ENCODE assay signal across 26 mouse cellular contexts in genomic region chr7:109014851-109015250, GRCm38 (mm10).
"Had no signal": no experiment of that assay in that cellular context is flagged by ENCODE, and none has a peak within 500 bp of the region (broad histone marks: within the 10 kb centered on the region; RNA-seq: fewer than 3 reads in every experiment).

No protein-coding gene starts in this region.

- H3K27ac ChIP-seq: gastrocnemius, adult 2 months; heart, embryonic 10.5 days; hindbrain, embryonic 10.5 days; hindbrain, embryonic 12.5 days; hindbrain, embryonic 14.5 days; intestine, embryonic 15.5 days; limb, embryonic 10.5 days; limb, embryonic 12.5 days; liver, embryonic 13.5 days had no signal

- H3K36me3 ChIP-seq: heart, embryonic 10.5 days; heart, embryonic 12.5 days; hindbrain, embryonic 10.5 days; hindbrain, embryonic 12.5 days; intestine, embryonic 15.5 days; limb, embryonic 10.5 days; limb, embryonic 12.5 days; liver, embryonic 13.5 days had no signal

- H3K9ac ChIP-seq: heart, embryonic 12.5 days; hindbrain, embryonic 12.5 days; hindbrain, embryonic 14.5 days; intestine, embryonic 15.5 days; limb, embryonic 12.5 days; liver, embryonic 13.5 days had no signal

- H3K4me2 ChIP-seq: heart, embryonic 12.5 days; hindbrain, embryonic 12.5 days; hindbrain, embryonic 14.5 days; intestine, embryonic 15.5 days; limb, embryonic 12.5 days; liver, embryonic 11.5 days; liver, embryonic 13.5 days had no signal

- H3K9me3 ChIP-seq: heart, embryonic 10.5 days; hindbrain, embryonic 10.5 days; hindbrain, embryonic 12.5 days; intestine, embryonic 15.5 days; limb, embryonic 10.5 days; limb, embryonic 12.5 days; liver, embryonic 13.5 days had no signal

- ATAC-seq: hindbrain, embryonic 16.5 days; inflammation-experienced regulatory T-cells, adult 6 months; intestine, embryonic 15.5 days; intestine, postnatal 0 days had no signal

- H3K4me1 ChIP-seq: liver, embryonic 13.5 days had no signal

- DNase-seq: gastrocnemius, adult 2 months; gastrocnemius, postnatal 10 days; gastrocnemius, postnatal 25 days; heart, adult 18-20 months; heart, postnatal 10 days; heart, postnatal 4 days; kidney, adult 18-20 months; kidney, adult 8-10 months; kidney, postnatal 10 days; kidney, postnatal 25 days; kidney, postnatal 4 days; layer of hippocampus, adult 9-11 months; liver; liver, embryonic 13.5 days had no signal

- H3K4me3 ChIP-seq: gastrocnemius, adult 2 months; heart, embryonic 10.5 days; heart, embryonic 12.5 days; hindbrain, embryonic 10.5 days; hindbrain, embryonic 12.5 days; intestine, embryonic 15.5 days; limb, embryonic 10.5 days; limb, embryonic 12.5 days; liver, embryonic 13.5 days had no signal
